Mouse (Mus musculus): ENCODE results near the gene Dpf2.

GRCm38 (mm10) chr19:5939715-5940114 is 26.9 kb upstream of the Dpf2 start:
- TF ChIP-seq CTCF (IDR thresholded peaks at IDR 0.05; ENCODE audit: insufficient read depth, low read length) (no peak), POLR2A (IDR thresholded peaks at IDR 0.05; ENCODE audit: borderline replicate concordance, extremely low read depth, low read depth, low read length) (no peak)
